Mouse (Mus musculus): Measurements from ENCODE around the gene Gtf2ird2.

The Gtf2ird2 gene

DNA sequence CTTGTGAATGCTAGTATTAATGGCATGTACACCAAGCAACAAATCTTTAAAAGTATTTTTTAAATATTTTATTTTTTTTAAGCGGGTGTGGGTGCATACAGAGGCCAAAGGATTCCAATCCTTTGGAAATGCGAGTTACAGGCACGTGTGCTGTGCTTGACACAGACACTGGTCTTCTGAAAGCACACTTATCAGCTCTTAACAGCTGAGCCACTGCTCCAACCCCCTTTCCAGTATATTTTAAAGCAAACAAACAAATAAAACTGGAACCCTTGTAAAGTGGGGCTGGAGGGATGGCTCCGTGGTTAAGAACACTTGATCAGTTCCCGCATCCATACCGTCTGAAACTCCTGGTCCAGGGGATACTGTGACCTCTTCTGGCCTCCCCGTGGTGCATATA lies 657 bp upstream of the Gtf2ird2 start:
- no peak for DNase-seq

- no peak for DNase-seq
These were observed 2.2 kb downstream of the Gtf2ird2 start for GRCm38 (mm10) chr5:134186059-134186458.

DNA sequence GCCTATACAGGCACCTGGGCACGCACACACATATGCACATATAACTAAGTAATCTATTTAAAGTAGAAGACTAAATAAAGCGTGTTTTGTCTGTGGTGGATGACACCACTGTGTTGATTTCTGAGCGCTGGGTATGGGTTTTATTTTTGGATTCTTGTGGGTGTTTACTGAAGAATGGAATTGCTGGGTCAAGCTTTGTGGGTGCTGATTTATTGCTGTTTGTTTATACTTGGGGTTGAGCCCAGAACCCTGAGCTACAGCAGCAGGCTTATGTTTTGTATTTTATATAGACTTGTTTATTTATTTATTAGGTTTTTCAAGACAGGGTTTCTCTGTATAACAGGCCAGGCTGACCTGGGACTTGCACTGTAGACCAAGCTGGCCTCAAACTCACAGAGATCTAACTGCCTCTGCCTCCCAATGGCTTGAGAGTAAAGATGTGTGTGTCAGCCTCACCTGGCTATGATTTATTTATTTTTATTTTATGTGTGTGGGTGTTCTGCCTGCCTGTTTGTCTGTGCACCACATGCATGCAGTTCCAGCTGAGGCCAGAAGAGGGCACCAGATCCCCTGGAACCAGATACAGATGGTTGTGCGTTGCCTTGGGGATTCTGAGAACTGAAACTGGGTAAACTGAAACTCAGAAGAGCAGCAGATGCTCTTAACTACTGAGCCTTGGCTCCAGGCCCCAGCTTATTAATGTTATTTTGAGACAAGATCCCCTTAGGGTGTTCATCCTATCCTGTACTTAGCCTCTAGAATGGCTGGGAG lies 3.3 kb downstream of the Gtf2ird2 start:
- DNase-seq = peak; percentile 46 to 83

- no peak for DNase-seq
These were observed 4.8 kb downstream of the Gtf2ird2 start for GRCm38 (mm10) chr5:134188571-134188970.

DNA sequence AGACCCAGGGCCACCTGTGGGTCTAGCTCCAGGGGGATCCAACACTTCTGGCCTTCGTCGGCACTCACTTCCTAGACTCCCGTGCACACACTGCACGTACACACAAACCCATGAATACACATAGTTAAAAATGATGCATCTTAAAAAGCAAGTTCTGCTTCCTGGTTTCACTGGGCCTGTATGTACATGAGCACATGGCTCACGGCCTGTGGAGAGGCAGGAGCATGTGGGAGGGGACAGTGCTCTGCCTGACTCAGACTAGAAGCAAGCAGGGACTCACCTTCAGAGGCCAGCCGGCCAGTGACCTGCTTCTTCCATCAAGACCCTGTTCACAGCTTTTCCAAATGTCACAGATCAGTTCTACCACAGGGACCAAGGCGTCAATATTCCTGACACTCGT lies 9.8 kb downstream of the Gtf2ird2 start:
- DNase-seq = no peak

DNA sequence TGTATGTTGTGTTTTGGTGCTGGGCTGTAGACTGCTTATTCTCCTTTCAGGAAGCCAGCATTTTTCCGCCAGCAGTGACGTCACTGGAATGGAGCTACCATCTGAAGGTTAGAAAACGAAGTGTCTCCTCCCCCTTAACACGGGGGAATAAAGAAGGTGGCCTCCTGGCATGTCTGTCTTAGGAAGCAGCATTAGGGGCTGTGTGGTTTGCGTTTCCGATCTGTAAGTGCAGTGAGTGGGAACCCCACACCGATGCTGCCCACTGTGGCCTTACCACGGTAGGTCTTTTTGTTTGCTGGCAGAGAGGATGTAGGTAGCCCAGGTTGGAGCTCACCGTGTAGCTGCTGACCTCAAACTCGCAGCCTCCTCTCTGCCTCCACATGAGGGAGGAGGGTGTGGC lies 22.9 kb downstream of the Gtf2ird2 start:
- no peak for DNase-seq

GRCm38 (mm10) chr5:134209931-134210554 lies 26.2 kb downstream of the Gtf2ird2 start:
- DNase-seq = peak; percentile 64 to 80

- DNase-seq = peak; percentile 29 to 55
These were observed 30.4 kb downstream of the Gtf2ird2 start for GRCm38 (mm10) chr5:134214021-134214806.

GRCm38 (mm10) chr5:134217900-134218299 lies 34.1 kb downstream of the Gtf2ird2 start:
- no peak for DNase-seq

- DNase-seq = no peak
These were observed 37.5 kb downstream of the Gtf2ird2 start for GRCm38 (mm10) chr5:134221278-134221677.

- DNase-seq = peak in 1 of 2 experiments; percentile 52
These were observed 37.9 kb downstream of the Gtf2ird2 start for GRCm38 (mm10) chr5:134221708-134222150.

DNA sequence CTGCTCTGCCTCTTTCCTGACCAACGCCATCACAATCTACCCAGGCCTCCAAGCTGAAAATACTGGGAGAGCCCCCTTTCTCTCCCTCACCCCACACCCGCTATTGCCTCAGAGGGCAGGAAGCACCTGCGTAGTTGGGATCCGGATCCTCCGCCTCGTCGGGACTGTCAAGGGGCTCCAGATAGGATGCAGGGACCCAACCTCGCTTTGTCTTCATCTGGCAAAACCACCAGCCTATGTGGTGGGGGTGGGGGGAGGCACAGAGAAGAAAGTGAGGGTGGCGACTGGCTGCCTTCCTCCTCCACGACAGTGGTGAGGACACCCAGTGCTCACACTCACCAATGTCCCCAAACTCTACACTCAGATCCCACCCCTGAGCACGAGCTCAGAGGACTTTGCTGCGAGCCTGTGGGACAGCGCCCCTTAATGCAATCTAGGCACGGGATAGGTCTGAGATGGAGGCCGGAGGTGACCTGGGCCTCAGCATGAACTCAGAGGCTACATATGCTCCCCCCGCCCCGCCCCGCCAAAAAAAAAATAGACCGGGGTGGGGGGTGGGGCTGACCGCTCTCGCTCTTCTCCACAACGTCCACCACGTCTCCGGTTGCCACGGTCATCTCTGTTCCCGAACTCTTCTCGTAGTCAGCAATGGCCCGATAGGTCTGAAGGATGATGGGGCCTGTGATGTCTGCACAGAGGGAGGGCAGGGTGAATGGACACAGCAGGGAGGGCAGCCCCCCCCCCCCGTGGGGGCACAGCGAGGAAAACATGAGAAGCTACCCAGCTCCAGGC lies 41.5 kb downstream of the Gtf2ird2 start:
- DNase-seq = peak in 1 of 2 experiments; percentile 22

DNA sequence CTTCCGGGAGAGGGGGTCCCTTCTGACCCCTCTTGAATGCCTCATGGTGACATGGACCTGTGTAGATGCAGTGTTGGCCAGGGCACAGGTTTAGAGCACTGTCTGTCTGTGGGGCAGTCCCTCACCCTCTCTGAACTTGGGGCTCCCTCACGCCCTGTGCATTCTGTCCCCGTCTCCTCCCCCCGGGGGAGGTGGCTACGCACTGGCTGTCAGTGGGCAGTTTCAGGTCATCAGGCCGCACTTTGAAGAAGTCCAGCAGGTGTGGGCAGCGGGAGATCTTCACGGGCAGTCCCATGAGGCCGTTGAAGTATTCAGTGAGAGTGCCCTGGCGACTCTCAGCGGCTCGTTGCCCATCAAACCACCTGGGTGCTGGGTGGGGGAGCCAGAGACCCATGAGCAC lies 43.1 kb downstream of the Gtf2ird2 start:
- DNase-seq = no peak

GRCm38 (mm10) chr5:134227574-134228248 lies 43.9 kb downstream of the Gtf2ird2 start:
- DNase-seq = peak in 1 of 2 experiments; percentile 57

GRCm38 (mm10) chr5:134228249-134228638 lies 44.4 kb downstream of the Gtf2ird2 start:
- no peak for DNase-seq

- DNase-seq = no peak
These were observed 45.6 kb downstream of the Gtf2ird2 start, which contains the start of gene Ncf1 for GRCm38 (mm10) chr5:134229391-134229790. Gene Ncf1, minus strand, starts transcription at chr5:134229625.

DNA sequence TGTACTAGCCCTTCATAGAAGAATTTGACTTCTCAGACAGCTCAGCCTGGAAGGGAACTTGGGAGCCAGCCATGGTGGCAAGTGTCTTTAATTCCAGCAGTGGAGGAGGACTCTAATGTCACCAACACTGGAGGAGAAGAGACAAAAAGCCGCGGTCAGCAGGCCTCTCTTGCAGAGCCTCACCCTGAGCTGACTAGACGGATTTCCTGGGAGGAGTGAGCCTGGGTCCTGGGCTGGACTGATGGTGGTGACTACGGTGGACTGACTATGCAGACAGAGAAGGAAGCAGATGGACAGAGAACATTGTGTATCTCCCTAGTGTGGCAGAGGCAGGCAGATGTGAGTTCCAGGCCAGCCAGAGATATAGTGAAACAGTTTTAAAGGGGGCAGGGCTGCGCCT lies 47.6 kb downstream of the Gtf2ird2 start:
- peak; percentile 38 to 64 for DNase-seq

DNA sequence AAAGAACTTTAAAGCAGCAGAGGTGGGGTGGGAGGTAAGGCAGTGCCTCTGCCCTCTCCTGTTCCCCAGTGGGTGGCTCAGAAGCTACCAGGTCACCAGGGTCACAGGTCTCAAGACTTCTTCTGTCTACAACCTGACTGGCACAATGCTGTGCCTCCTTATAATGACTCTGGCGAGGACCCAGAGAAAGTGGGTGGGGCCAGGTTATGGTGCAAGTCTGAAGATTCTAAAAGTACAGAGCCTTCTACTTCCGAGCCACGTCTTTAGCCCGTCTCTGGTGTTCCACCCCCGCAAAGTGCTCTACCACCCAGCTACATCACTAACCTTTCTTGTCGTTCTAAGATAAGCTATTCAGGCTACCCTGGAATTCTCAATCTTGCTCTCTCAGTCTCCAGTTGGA lies 48.3 kb downstream of the Gtf2ird2 start:
- DNase-seq = peak; percentile 51 to 55

- peak; percentile 61 to 62 for DNase-seq
These were observed 48.7 kb downstream of the Gtf2ird2 start for GRCm38 (mm10) chr5:134232568-134232967.

GRCm38 (mm10) chr5:134233244-134233651 lies 49.4 kb downstream of the Gtf2ird2 start:
- no peak for DNase-seq

- no peak for DNase-seq
These were observed 50.4 kb downstream of the Gtf2ird2 start for GRCm38 (mm10) chr5:134234205-134234604.

GRCm38 (mm10) chr5:134235111-134235510 lies 51.3 kb downstream of the Gtf2ird2 start:
- DNase-seq = peak; percentile 48 to 70

Data from kidney, postnatal 36 days (tissue).